21 mouse cellular contexts compared by ENCODE assay signal in genomic region chr3:123476833-123477232, GRCm38 (mm10). TPM values are rescaled to one million over a fixed set of nuclear protein-coding genes. Genes with fewer than 3 reads are reported as not detected.
A peak's percentile ranks its signal among the peaks of the same experiment; 100 is the strongest.
DNase-seq lines count a peak whose midpoint lies in the region; ATAC-seq and TF ChIP-seq lines count a peak whose summit lies in the region.
"Had no signal": no experiment of that assay in that cellular context is flagged by ENCODE, and none has a peak within 500 bp of the region (broad histone marks: within the 10 kb centered on the region; RNA-seq: fewer than 3 reads in every experiment).

No protein-coding gene starts in this region.

- no peaks in the 10 kb centered on the region for H3K27me3 ChIP-seq in limb, embryonic 11.5 days (ENCODE audit: control insufficient read depth, insufficient read depth, low read length)
- no peaks in the 10 kb centered on the region for H3K27me3 ChIP-seq in limb, embryonic 10.5 days (ENCODE audit: low read depth, poor library complexity, severe bottlenecking)
- H3K27me3 ChIP-seq in embryonic facial prominence, embryonic 14.5 days (replicated peaks; ENCODE audit: control insufficient read depth, insufficient read depth, low read length) = no peaks in the 10 kb centered on the region
- no peaks in the 10 kb centered on the region for H3K27me3 ChIP-seq in limb, embryonic 14.5 days (ENCODE audit: control insufficient read depth, insufficient read depth, low read length)
- no peaks in the 10 kb centered on the region for H3K27me3 ChIP-seq in hindbrain, embryonic 11.5 days (ENCODE audit: control insufficient read depth, insufficient read depth, low read length)
- H3K27me3 ChIP-seq: heart, embryonic 12.5 days; hindbrain, embryonic 12.5 days; liver, embryonic 13.5 days; midbrain, embryonic 13.5 days had no signal

- no peak for DNase-seq in limb, embryonic 11.5 days (ENCODE audit: low spot score)
- no peak for DNase-seq in limb, embryonic 10.5 days (ENCODE audit: low spot score)
- peak; percentile 74 for DNase-seq in embryonic facial prominence, embryonic 14.5 days (ENCODE audit: low spot score)
- peak; percentile 64 for DNase-seq in limb, embryonic 14.5 days (ENCODE audit: low spot score)
- no peak for DNase-seq in testis, postnatal 14 days (ENCODE audit: low spot score)
- no peak for DNase-seq in layer of hippocampus, adult 9-11 months
- no peak for DNase-seq in hindbrain, embryonic 11.5 days (ENCODE audit: low spot score)
- DNase-seq: adrenal gland, postnatal 25 days; cerebellum, adult 9-10 months; gastrocnemius, postnatal 14 days; heart, adult 18-20 months; heart, postnatal 10 days; kidney, postnatal 25 days; liver, embryonic 13.5 days; lung, adult 2 months; lung, postnatal 14 days had no signal

- peak; percentile 60; the same call in 1 of the 2 replicates for ATAC-seq in limb, embryonic 11.5 days (ENCODE audit: insufficient number of reproducible peaks, low FRiP score, low TSS enrichment, low read depth)
- no peak for ATAC-seq in embryonic facial prominence, embryonic 14.5 days (ENCODE audit: low read depth)
- peak; percentile 75 for ATAC-seq in limb, embryonic 14.5 days (ENCODE audit: low FRiP score, low read depth)
- ATAC-seq in hindbrain, embryonic 11.5 days (ENCODE audit: low FRiP score) = no peak
- ATAC-seq: intestine, postnatal 0 days; midbrain, embryonic 13.5 days had no signal

- H3K4me1 ChIP-seq in limb, embryonic 11.5 days (ENCODE audit: control insufficient read depth, insufficient read depth, low read length) = no peaks in the 10 kb centered on the region
- peaks cover 5% of the 10 kb centered on the region; the same call in 1 of the 2 replicates for H3K4me1 ChIP-seq in limb, embryonic 10.5 days
- H3K4me1 ChIP-seq in embryonic facial prominence, embryonic 14.5 days (ENCODE audit: control insufficient read depth, insufficient read depth, low read length) = peaks cover 6% of the 10 kb centered on the region; the same call in 1 of the 2 replicates
- H3K4me1 ChIP-seq in limb, embryonic 14.5 days (ENCODE audit: control insufficient read depth, insufficient read depth, low read length) = no peaks in the 10 kb centered on the region; the same call in 1 of the 2 replicates
- no peaks in the 10 kb centered on the region for H3K4me1 ChIP-seq in hindbrain, embryonic 11.5 days (replicated peaks; ENCODE audit: control insufficient read depth, insufficient read depth, low read length)
- H3K4me1 ChIP-seq: forebrain, embryonic 10.5 days; heart, embryonic 12.5 days; hindbrain, embryonic 12.5 days; liver, embryonic 13.5 days; midbrain, embryonic 13.5 days had no signal

- WGBS in limb, embryonic 11.5 days = 38% methylated on average over 3 of the region's 3 CpGs
- WGBS in limb, embryonic 10.5 days = 46% methylated on average over 3 of the region's 3 CpGs
- WGBS in embryonic facial prominence, embryonic 14.5 days = 32% methylated on average over 3 of the region's 3 CpGs
- 11% methylated on average over 3 of the region's 3 CpGs for WGBS in limb, embryonic 14.5 days
- 65% methylated on average over 3 of the region's 3 CpGs for WGBS in hindbrain, embryonic 11.5 days

- H3K9me3 ChIP-seq in limb, embryonic 11.5 days (ENCODE audit: control insufficient read depth, low read length) = no peaks in the 10 kb centered on the region
- H3K9me3 ChIP-seq in limb, embryonic 10.5 days (replicated peaks) = no peaks in the 10 kb centered on the region
- H3K9me3 ChIP-seq in embryonic facial prominence, embryonic 14.5 days (ENCODE audit: control insufficient read depth, low read length) = no peaks in the 10 kb centered on the region
- no peaks in the 10 kb centered on the region for H3K9me3 ChIP-seq in limb, embryonic 14.5 days (ENCODE audit: control insufficient read depth, low read length)
- no peaks in the 10 kb centered on the region for H3K9me3 ChIP-seq in hindbrain, embryonic 11.5 days (ENCODE audit: control insufficient read depth, low read length)
- H3K9me3 ChIP-seq: forebrain, embryonic 10.5 days; heart, embryonic 12.5 days; hindbrain, embryonic 12.5 days; liver, embryonic 13.5 days; midbrain, embryonic 13.5 days had no signal

- H3K9ac ChIP-seq in limb, embryonic 11.5 days (ENCODE audit: low read length) = no peak overlapping the region
- no peak overlapping the region for H3K9ac ChIP-seq in embryonic facial prominence, embryonic 14.5 days (ENCODE audit: low read depth, low read length)
- no peak overlapping the region for H3K9ac ChIP-seq in limb, embryonic 14.5 days (ENCODE audit: low read depth, low read length, severe bottlenecking)
- no peak overlapping the region for H3K9ac ChIP-seq in hindbrain, embryonic 11.5 days (ENCODE audit: low read depth, low read length)
- H3K9ac ChIP-seq: heart, embryonic 12.5 days; hindbrain, embryonic 12.5 days; liver, embryonic 13.5 days; midbrain, embryonic 13.5 days had no signal

- no peaks in the 10 kb centered on the region for H3K36me3 ChIP-seq in limb, embryonic 11.5 days (ENCODE audit: control insufficient read depth, insufficient read depth, low read length)
- H3K36me3 ChIP-seq in limb, embryonic 10.5 days = no peaks in the 10 kb centered on the region
- no peaks in the 10 kb centered on the region for H3K36me3 ChIP-seq in embryonic facial prominence, embryonic 14.5 days (ENCODE audit: control insufficient read depth, insufficient read depth, low read length)
- H3K36me3 ChIP-seq in limb, embryonic 14.5 days (ENCODE audit: control insufficient read depth, insufficient read depth, low read length) = no peaks in the 10 kb centered on the region
- H3K36me3 ChIP-seq in hindbrain, embryonic 11.5 days (ENCODE audit: control insufficient read depth, insufficient read depth, low read length) = no peaks in the 10 kb centered on the region
- H3K36me3 ChIP-seq: forebrain, embryonic 10.5 days; heart, embryonic 12.5 days; hindbrain, embryonic 12.5 days; liver, embryonic 13.5 days; midbrain, embryonic 13.5 days had no signal

- H3K4me2 ChIP-seq in limb, embryonic 11.5 days (ENCODE audit: low read depth, severe bottlenecking) = no peak overlapping the region
- no peak overlapping the region; the same call in 1 of the 2 replicates for H3K4me2 ChIP-seq in embryonic facial prominence, embryonic 14.5 days (ENCODE audit: low read depth, low read length)
- H3K4me2 ChIP-seq in limb, embryonic 14.5 days (replicated peaks; ENCODE audit: low read depth, low read length, severe bottlenecking) = no peak overlapping the region
- H3K4me2 ChIP-seq in hindbrain, embryonic 11.5 days (replicated peaks; ENCODE audit: low read depth, low read length) = no peak overlapping the region
- H3K4me2 ChIP-seq: heart, embryonic 12.5 days; hindbrain, embryonic 12.5 days; liver, embryonic 13.5 days; midbrain, embryonic 13.5 days had no signal

- TF ChIP-seq POLR2A in limb, embryonic 14.5 days (IDR thresholded peaks at IDR 0.05; ENCODE audit: borderline replicate concordance, extremely low read depth, insufficient read depth, insufficient read length) = no peak

- H3K27ac ChIP-seq in limb, embryonic 11.5 days (replicated peaks; ENCODE audit: low read depth, low read length) = 0 out of 2 replicates have a peak overlapping the region, but pooled peaks have one; percentile 24
- no peak overlapping the region for H3K27ac ChIP-seq in limb, embryonic 10.5 days
- H3K27ac ChIP-seq in embryonic facial prominence, embryonic 14.5 days (replicated peaks; ENCODE audit: low read depth, low read length) = peak overlapping the region; percentile 82
- H3K27ac ChIP-seq in limb, embryonic 14.5 days (replicated peaks; ENCODE audit: low read depth, low read length) = no peak overlapping the region
- no peak overlapping the region for H3K27ac ChIP-seq in hindbrain, embryonic 11.5 days (ENCODE audit: low read depth, low read length)
- H3K27ac ChIP-seq: forebrain, embryonic 10.5 days; hindbrain, embryonic 12.5 days; liver, embryonic 13.5 days; midbrain, embryonic 13.5 days had no signal

- no peak overlapping the region for H3K4me3 ChIP-seq in limb, embryonic 11.5 days (ENCODE audit: low read depth, low read length)
- no peak overlapping the region for H3K4me3 ChIP-seq in limb, embryonic 10.5 days
- no peak overlapping the region for H3K4me3 ChIP-seq in embryonic facial prominence, embryonic 14.5 days (ENCODE audit: low read depth, low read length)
- H3K4me3 ChIP-seq in limb, embryonic 14.5 days (replicated peaks; ENCODE audit: low read length) = no peak overlapping the region
- H3K4me3 ChIP-seq in hindbrain, embryonic 11.5 days (ENCODE audit: low read depth, low read length) = no peak overlapping the region
- H3K4me3 ChIP-seq: forebrain, embryonic 10.5 days; heart, embryonic 12.5 days; hindbrain, embryonic 12.5 days; liver, embryonic 13.5 days; midbrain, embryonic 13.5 days had no signal

RNA-seq across cellular contexts. Expression of gene Prss12, which starts 30.1 kb away (rescaled TPM):
- polyA plus RNA-seq in limb, embryonic 11.5 days (2014; fragmentation: Nextera tagmentation; extraction: Ambion mirVana) = 2.3 and 2.6 TPM in 2 replicates
- polyA plus RNA-seq in limb, embryonic 10.5 days (2016; fragmentation: Nextera tagmentation; extraction: Ambion mirVana) = 0.54 and 1.2 TPM in 2 replicates
- polyA plus RNA-seq in embryonic facial prominence, embryonic 14.5 days (2014; fragmentation: Nextera tagmentation; extraction: Ambion mirVana) = 27.9 and 30.2 TPM in 2 replicates
- 16.6 and 17.6 TPM in 2 replicates for polyA plus RNA-seq in limb, embryonic 14.5 days (2012; rRNA removed)
- polyA plus RNA-seq in limb, embryonic 14.5 days (2014; fragmentation: Nextera tagmentation; extraction: Ambion mirVana) = 20.1 and 24.9 TPM in 2 replicates
- polyA plus RNA-seq in hindbrain, embryonic 11.5 days (2014; fragmentation: Nextera tagmentation; extraction: Ambion mirVana) = 4.2 and 6.3 TPM in 2 replicates

Comparison
In these comparisons a context has a peak if more than half of its experiments do, and no peak if none do; other contexts are left out.
1. DNase-seq: peak in embryonic facial prominence, embryonic 14.5 days (single experiment) and limb, embryonic 14.5 days (single experiment); none in limb, embryonic 11.5 days (single experiment), limb, embryonic 10.5 days (single experiment), testis, postnatal 14 days (single experiment), layer of hippocampus, adult 9-11 months (single experiment) and hindbrain, embryonic 11.5 days (single experiment).
2. H3K27ac ChIP-seq: peak in limb, embryonic 11.5 days (single experiment) and embryonic facial prominence, embryonic 14.5 days (single experiment); none in limb, embryonic 10.5 days (single experiment), limb, embryonic 14.5 days (single experiment) and hindbrain, embryonic 11.5 days (single experiment).
3. ATAC-seq: peak in limb, embryonic 11.5 days (single experiment) and limb, embryonic 14.5 days (single experiment); none in embryonic facial prominence, embryonic 14.5 days (single experiment) and hindbrain, embryonic 11.5 days (single experiment).